Mouse (Mus musculus): Measurements from ENCODE around the gene Usp17lc.

GRCm38 (mm10) chr7:103445339-103445738 is 30.5 kb downstream of the Usp17lc start, which contains the start of gene Olfr605:
- no peak for TF ChIP-seq EP300 (IDR thresholded peaks at IDR 0.05; ENCODE audit: insufficient read depth, low read depth, low read length)
- TF ChIP-seq CTCF (IDR thresholded peaks at IDR 0.05): no peak
